Mouse (Mus musculus) stomach, postnatal 0 days (tissue): ENCODE data around the gene Galnt7.

Source experiments
- CTCF ChIP-seq: IDR thresholded peaks from 2 replicates; pipeline ENCODE4 v1.5.1; 2016; ENCODE audit warnings: antibody characterized with exemption, low read depth, mild to moderate bottlenecking, moderate library complexity
- EP300 ChIP-seq: optimal IDR thresholded peaks from 2 replicates; pipeline ENCODE3; 2016; ENCODE audit warnings: antibody characterized with exemption

DNA sequence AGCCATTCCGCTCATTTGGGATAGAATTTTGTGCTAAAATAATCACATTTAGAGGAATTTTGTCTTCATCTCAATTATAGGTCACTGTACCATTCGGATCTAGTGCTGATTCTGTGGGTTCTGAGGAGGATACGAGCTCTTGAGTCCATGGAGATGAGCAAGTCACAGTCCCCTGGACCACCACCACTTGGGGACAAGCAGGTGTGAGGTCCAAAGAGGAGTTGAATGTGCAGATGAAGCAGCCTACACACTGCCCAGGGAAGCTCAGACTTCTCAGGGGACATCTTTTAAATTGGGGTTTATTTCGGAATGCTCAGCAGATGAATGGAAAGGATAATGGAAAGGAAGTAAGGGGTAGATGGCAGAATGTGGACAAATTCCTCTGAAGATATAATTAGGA, 119.7 kb downstream of the Galnt7 start:
- TF ChIP-seq CTCF (no peak), EP300 (no peak)
